Mouse (Mus musculus) small intestine, adult 10 weeks (tissue): ENCODE results near the gene Nup155. TPM values are rescaled to one million over a fixed set of nuclear protein-coding genes. Genes with fewer than 3 reads are reported as not detected.

ENCODE experiments used
- polyA plus RNA-seq: library from polyadenylated mRNA; stranded (reverse); fragments of 350-450 nt; fragmentation: Illumina TruSeq; extraction: RNeasy Lipid Tissue Mini Kit (QIAGEN cat#74804); gene quantifications from one replicate; pipeline ENCODE4 v1.2.3, GENCODE M21; 2014; ENCODE audit warnings: low replicate concordance

Nup155 gene
- 14.1 TPM for polyA plus RNA-seq

DNA sequence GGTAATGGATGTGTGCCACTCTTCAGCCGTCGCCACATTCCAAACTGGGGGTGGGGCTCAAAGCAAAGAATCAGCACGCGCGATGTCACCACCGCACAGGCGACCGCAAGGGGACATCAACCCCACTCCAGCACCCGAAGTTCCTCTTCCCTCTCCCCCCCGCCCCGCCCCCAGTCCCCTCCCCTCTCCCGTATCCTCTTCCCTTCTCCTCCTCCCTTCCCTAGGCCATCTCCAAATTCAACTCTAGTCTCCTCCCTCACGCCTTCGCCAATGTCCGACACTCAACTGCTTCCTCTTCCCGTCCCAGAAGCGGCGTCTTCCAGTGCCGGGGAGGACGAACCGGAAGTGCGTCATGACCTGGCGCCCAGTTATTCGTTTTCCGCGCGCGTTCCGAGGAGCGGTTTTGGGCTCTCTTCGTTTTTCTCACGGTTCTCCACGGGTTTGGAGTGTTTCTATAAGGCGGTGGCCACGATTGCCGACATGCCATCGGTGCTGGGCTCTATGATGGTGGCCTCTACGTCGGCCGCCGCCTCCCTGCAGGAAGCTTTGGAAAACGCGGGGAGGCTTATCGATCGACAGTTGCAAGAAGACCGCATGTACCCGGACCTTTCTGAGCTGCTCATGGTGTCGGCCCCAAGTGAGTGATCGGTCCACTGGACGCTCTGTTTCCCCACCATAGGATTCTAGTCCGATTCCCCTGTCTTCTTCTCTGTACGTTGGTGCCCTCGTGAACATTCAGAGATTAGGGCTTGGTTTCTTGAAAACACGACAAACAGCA is at the start of gene Nup155:
Gene Nup155 (plus strand): TSS at position 308 of the 778 bp plus-strand sequence.

DNA sequence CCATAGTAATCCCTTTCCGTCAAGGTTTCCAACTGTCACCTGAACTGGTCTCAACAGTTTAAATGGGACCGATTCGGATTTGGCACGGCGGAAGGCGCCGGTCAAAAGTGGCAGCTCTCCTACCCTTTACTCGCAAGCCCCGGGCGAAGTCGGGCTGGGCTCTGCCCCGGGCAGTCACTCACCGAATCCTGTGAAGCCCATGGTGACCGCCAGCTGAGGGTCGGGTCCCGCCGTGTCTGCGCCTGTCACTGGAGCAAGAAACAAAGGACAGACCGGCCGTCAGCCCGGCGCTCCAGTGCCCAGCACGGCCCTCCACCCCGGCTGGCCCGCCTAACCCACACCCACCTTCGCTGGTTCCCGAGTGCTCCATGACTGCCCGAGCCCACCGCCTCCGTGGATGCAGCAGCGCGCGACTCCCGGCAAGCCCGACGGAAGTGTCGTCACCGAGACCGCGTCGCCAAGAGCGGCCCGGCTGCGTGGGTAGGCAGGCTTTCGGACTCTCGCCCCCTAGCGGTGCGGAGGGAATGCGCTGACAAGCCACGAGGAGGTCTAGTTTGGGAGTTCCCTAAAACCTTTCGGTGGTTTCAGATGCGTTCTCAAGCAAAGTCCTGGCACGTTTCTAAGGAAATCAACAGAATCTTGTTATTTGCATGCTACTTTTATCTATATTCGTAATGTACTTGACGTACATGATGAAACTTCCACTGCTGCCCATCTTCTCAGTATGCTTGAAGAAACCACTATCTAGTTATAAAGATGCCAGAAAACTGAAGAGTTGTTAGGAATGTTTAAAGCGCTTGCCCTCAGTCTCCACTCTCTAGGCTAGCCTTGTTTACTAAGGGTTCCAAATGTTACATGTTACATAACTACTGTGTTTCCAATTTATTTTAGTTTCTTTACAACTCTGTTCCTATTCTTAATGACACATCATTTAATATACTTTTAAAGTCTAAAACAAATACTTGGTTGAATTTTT is 10.0 kb upstream of the Nup155 start, which contains the start of gene Wdr70:
Gene Wdr70 (minus strand): TSS at position 436 of the 976 bp plus-strand sequence.

GRCm38 (mm10) chr15:8168591-8169265 is 59.7 kb downstream of the Nup155 start, which contains the start of gene Cplane1:
Gene Cplane1, plus strand, starts transcription at chr15:8169106.

Other genes starting within 250 kb of the Nup155 start
- gene Wdr70, start 10.1 kb upstream of the Nup155 start, polyA plus RNA-seq: 18.9 TPM
- gene Cplane1, start 59.8 kb downstream of the Nup155 start, polyA plus RNA-seq: 2.2 TPM